Mouse (Mus musculus) embryonic facial prominence, embryonic 11.5 days (tissue): ENCODE measurements around the gene Arhgap25. TPM values are rescaled to one million over a fixed set of nuclear protein-coding genes. Genes with fewer than 3 reads are reported as not detected.

Experiments used
- ATAC-seq: fragments of 200-750 bp; cut with Nextera tagmentation; replicated peaks from 2 replicates; pipeline ENCODE4 v1.8.0; 2017; ENCODE audit warnings: low read depth; ENCODE audit not compliant: insufficient number of reproducible peaks, low FRiP score, low TSS enrichment
- DNase-seq: peaks from one replicate; pipeline ENCODE4 v3.0.0-alpha.2; 2015; ENCODE audit warnings: low spot score
- H3K27ac ChIP-seq: fragments of 300-500 bp; sonication (generic); replicated peaks from 2 replicates; pipeline ENCODE4 v1.5.1; 2014; ENCODE audit warnings: mild to moderate bottlenecking, low read depth, low read length, control low read depth
- H3K27me3 ChIP-seq: fragments of 300-500 bp; sonication (generic); 2 replicates; pipeline ENCODE4 v1.6.1; 2014; ENCODE audit warnings: mild to moderate bottlenecking, low read length, moderate library complexity, mixed read lengths; ENCODE audit not compliant: control insufficient read depth, insufficient read depth
- H3K36me3 ChIP-seq: fragments of 300-500 bp; sonication (generic); replicated peaks from 2 replicates; pipeline ENCODE4 v1.6.1; 2014; ENCODE audit warnings: low read depth, mild to moderate bottlenecking, low read length, moderate library complexity, mixed read lengths; ENCODE audit not compliant: control insufficient read depth, insufficient read depth
- H3K4me1 ChIP-seq: fragments of 300-500 bp; sonication (generic); 2 replicates; pipeline ENCODE4 v1.6.1; 2014; ENCODE audit warnings: low read length, mixed read lengths; ENCODE audit not compliant: control insufficient read depth, insufficient read depth
- H3K4me2 ChIP-seq: fragments of 300-500 bp; sonication (generic); 2 replicates; pipeline ENCODE4 v1.6.1; 2014; ENCODE audit warnings: low read depth, mild to moderate bottlenecking, control low read depth, low read length, moderate library complexity
- H3K4me3 ChIP-seq: fragments of 300-500 bp; sonication (generic); 2 replicates; pipeline ENCODE4 v1.5.1; 2014; ENCODE audit warnings: low read depth, low read length, control low read depth
- H3K9ac ChIP-seq: fragments of 300-500 bp; sonication (generic); replicated peaks from 2 replicates; pipeline ENCODE4 v1.6.1; 2014; ENCODE audit warnings: mild to moderate bottlenecking, control low read depth, low read length
- H3K9me3 ChIP-seq: fragments of 300-500 bp; sonication (generic); replicated peaks from 2 replicates; pipeline ENCODE4 v1.6.1; 2016; ENCODE audit warnings: mild to moderate bottlenecking, low read length, inconsistent platforms, mixed read lengths; ENCODE audit not compliant: control insufficient read depth
- WGBS: fragments of 180-500 bp; shearing (Covaris S2); extraction: QIAGEN DNeasy Blood & Tissue Kit; methylation state at CpG from one replicate; pipeline ENCODE4 v1.1.7; 2014; 5-methylcytosine and 5-hydroxymethylcytosine counted together
- polyA plus RNA-seq: library from polyadenylated mRNA; unstranded; fragments of >200 nt; fragmentation: Nextera tagmentation; extraction: Ambion mirVana; gene quantifications from 2 replicates; pipeline ENCODE4 v1.2.1, GENCODE M21; 2014

Gene Arhgap25
- polyA plus RNA-seq, 1 experiment from 2014 or later: 3.9 TPM

DNA sequence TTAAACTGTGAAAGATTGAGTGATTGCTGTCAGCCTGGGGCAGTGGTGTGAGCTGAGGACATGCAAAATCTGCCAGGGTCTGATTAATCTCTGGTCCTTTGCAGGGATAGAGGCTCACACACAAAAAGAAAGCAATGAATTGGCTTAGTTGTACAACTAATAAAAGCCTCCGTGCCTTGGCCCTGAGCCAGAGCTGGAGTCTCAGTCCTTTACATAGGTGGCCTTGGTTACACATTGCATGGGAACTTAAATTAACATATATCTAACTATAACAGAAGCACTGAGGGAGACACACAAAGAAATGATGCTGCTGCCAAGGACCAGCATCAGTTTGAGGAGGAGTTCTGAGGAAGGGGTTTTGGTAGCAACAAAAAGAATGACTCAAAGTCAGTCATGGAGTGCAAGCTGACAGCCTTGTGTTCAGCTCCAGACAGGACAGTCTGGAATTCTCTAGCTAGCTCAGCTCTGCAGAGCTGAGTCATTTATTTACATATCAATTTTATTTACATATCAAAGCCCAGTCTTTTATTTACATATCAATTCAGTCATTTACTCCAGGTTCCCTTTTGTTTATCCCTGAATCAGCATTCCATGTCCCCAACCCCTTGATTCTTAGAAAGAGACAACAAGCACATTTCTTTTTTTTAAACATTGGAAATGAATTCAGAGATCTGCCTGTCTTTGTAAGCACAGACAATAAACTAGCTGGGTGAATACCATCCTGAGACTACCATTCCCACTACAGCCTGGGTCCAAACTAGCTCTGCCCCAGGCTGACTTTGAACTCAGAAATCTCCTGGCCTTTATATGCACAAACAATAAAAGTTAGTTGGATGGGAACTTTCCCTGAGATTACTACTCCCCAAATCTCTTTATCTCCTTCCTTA is 12.5 kb upstream of the Arhgap25 start:
- Histone ChIP-seq H3K27me3 (no peaks in the 10 kb centered on the region), H3K27ac (no peak overlapping the region), H3K4me3 (no peak overlapping the region), H3K4me1 (no peaks in the 10 kb centered on the region), H3K4me2 (no peak overlapping the region), H3K9me3 (no peaks in the 10 kb centered on the region; the same call in 1 of the 2 replicates), H3K36me3 (no peaks in the 10 kb centered on the region), H3K9ac (no peak overlapping the region)
- WGBS: 69% methylated on average over 1 of the region's 1 CpGs
- DNase-seq (no peak), ATAC-seq (no peak; the same call in 1 of the 2 replicates)

DNA sequence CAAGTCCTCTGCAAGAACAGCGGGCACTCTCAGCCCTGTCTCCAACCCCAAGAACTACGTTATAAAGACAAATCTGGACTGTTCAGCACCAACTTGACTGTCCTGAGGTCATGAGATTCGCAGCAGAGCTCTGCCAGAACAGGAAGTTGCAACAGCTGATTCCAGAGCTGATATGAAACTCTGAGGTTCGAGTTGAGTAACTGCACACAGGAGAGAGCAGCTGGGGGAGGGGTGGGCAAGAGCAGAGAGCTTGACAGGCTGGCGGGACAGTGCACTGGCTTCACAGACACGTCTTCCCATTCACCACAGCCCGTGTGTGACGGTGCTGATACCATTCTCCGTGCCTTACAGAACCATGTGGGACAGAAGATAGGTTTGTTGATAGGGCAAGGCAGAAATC is 9.0 kb upstream of the Arhgap25 start:
- no peaks in the 10 kb centered on the region for H3K27me3 ChIP-seq
- no peak overlapping the region for H3K4me3 ChIP-seq
- DNase-seq: no peak
- no peaks in the 10 kb centered on the region for H3K36me3 ChIP-seq
- H3K9me3 ChIP-seq: no peaks in the 10 kb centered on the region; the same call in 1 of the 2 replicates
- no peaks in the 10 kb centered on the region for H3K4me1 ChIP-seq
- 66% methylated on average over 9 of the region's 9 CpGs for WGBS
- no peak overlapping the region for H3K27ac ChIP-seq
- no peak overlapping the region for H3K9ac ChIP-seq
- no peak overlapping the region for H3K4me2 ChIP-seq
- no peak for ATAC-seq

GRCm38 (mm10) chr6:87541171-87541571 is 8.1 kb upstream of the Arhgap25 start:
- no peak overlapping the region for H3K4me3 ChIP-seq
- H3K9ac ChIP-seq: no peak overlapping the region
- H3K4me1 ChIP-seq: no peaks in the 10 kb centered on the region
- H3K36me3 ChIP-seq: no peaks in the 10 kb centered on the region
- H3K9me3 ChIP-seq: no peaks in the 10 kb centered on the region; the same call in 1 of the 2 replicates
- no peak overlapping the region for H3K27ac ChIP-seq
- no peak for ATAC-seq
- no peaks in the 10 kb centered on the region for H3K27me3 ChIP-seq
- no peak overlapping the region for H3K4me2 ChIP-seq
- 88% methylated on average over 6 of the region's 6 CpGs for WGBS
- DNase-seq: no peak

GRCm38 (mm10) chr6:87538376-87539270 is 5.6 kb upstream of the Arhgap25 start:
- H3K9me3 ChIP-seq: no peaks in the 10 kb centered on the region
- no peak for DNase-seq
- H3K27ac ChIP-seq: no peak overlapping the region
- no peak overlapping the region for H3K4me2 ChIP-seq
- no peaks in the 10 kb centered on the region for H3K27me3 ChIP-seq
- WGBS: 86% methylated on average over 15 of the region's 15 CpGs
- no peak overlapping the region for H3K9ac ChIP-seq
- ATAC-seq: no peak
- H3K36me3 ChIP-seq: no peaks in the 10 kb centered on the region
- no peak overlapping the region for H3K4me3 ChIP-seq
- no peaks in the 10 kb centered on the region for H3K4me1 ChIP-seq

GRCm38 (mm10) chr6:87537678-87538077 is 4.6 kb upstream of the Arhgap25 start:
- Histone ChIP-seq H3K36me3 (no peaks in the 10 kb centered on the region), H3K9me3 (no peaks in the 10 kb centered on the region), H3K4me2 (no peak overlapping the region), H3K4me3 (no peak overlapping the region), H3K27me3 (no peaks in the 10 kb centered on the region), H3K4me1 (no peaks in the 10 kb centered on the region), H3K27ac (no peak overlapping the region), H3K9ac (no peak overlapping the region)
- ATAC-seq (no peak), DNase-seq (no peak)
- 76% methylated on average over 5 of the region's 5 CpGs for WGBS

DNA sequence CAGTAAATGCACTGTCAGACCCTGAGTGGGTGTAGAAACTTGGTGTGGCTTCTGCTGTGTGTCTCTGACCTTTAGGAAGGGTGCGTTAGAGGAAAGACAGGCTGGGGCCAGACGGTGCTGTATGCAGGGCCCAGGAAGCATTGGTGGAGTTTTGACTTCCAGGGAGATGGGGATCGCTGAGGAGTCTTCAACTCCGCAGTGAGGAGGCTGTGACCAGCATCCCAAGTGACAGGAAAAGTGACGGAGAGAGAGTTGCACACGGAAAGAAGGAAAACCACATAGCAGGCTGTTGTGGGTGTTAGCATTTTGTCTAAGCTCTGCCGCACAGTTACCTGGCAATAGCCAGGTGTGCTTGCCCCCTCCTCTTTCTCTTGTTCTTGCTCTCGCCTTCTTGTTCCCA is 3.2 kb upstream of the Arhgap25 start:
- no peak for ATAC-seq
- no peak for DNase-seq

DNA sequence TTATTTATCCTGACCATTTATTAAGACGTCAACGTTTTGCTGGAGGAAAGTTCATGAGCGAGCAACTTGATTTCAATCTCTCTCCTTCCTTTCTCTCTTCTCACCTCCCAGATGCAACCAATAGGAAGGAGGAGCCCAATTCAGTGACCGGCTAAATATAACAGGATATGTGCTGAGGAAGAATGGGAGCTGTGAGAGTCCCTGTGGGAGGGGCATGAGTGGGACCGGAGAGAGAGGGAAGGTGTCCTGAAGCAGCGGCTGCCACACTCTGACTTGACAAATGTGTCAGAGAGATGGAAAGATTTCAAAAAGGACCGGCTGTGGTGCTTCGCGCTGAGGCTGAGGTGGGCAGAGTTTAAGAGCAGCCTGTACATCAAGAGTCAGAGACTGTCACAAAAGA is 2.6 kb upstream of the Arhgap25 start:
- Histone ChIP-seq H3K9ac (no peak overlapping the region), H3K27ac (no peak overlapping the region), H3K4me1 (no peaks in the 10 kb centered on the region), H3K4me3 (no peak overlapping the region), H3K9me3 (no peaks in the 10 kb centered on the region), H3K4me2 (no peak overlapping the region), H3K27me3 (no peaks in the 10 kb centered on the region), H3K36me3 (no peaks in the 10 kb centered on the region)
- ATAC-seq (no peak), DNase-seq (no peak)
- WGBS: 76% methylated on average over 9 of the region's 9 CpGs

More for the DNA sequence above, 3.2 kb upstream of the Arhgap25 start:
- WGBS: 61% methylated on average over 8 of the region's 8 CpGs
- H3K36me3 ChIP-seq: no peaks in the 10 kb centered on the region
- no peaks in the 10 kb centered on the region for H3K4me1 ChIP-seq
- no peaks in the 10 kb centered on the region for H3K27me3 ChIP-seq
- no peaks in the 10 kb centered on the region for H3K9me3 ChIP-seq
- no peak overlapping the region for H3K9ac ChIP-seq
- no peak overlapping the region for H3K4me2 ChIP-seq
- H3K27ac ChIP-seq: no peak overlapping the region
- no peak overlapping the region for H3K4me3 ChIP-seq
